Mouse (Mus musculus) layer of hippocampus, adult 9-10 months (tissue): ENCODE measurements around the gene Tcf7.

Experiments used
- DNase-seq: peaks from one replicate; pipeline ENCODE4 v3.0.0; 2022; ENCODE audit warnings: low spot score

Gene Tcf7

DNA sequence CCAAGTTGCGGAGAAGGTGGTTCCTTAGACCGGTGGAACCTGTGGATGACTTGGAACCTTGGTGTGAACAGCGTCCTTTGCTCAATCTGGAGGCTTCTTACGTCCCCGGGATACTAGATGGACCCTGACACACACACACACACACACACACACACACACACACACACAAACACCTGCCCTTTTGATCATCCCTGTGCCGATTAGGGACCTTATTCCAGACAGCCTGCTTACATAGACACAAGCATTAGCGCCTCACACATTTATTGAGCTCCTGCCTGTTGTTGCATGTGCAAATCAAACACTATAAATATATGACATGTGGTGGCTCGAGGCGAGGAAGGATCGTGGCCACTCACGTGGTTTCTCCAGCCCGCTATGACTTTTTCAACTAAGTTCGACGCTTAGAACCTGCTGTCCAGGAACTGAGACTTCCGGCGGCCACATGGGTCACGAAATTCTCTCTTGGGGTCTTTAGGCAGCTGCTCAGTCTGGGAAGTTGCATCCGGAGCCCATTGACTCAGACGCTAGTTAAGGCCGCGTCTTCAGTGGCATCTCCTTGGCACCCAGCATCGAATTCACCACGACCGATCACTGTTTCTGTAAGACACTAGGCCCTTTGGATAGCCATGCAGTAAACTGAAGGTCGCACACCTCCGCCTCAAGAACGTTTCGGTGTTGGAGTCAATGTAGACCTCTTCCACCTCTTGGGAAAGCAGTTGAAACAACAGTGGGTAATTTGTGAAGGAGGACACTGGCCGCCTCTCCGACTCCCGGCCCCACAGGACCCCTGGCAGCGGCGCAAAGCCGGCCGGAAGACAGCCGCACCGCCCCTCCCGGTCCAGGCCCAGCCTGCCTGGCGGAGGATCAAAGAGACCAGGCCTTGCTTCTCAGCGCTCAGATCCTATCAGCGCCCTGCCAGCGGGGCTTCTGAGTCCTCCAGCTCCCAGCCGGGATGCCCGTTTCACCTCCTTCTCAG, 1.1 kb upstream of the Tcf7 start:
- DNase-seq: no peak

DNA sequence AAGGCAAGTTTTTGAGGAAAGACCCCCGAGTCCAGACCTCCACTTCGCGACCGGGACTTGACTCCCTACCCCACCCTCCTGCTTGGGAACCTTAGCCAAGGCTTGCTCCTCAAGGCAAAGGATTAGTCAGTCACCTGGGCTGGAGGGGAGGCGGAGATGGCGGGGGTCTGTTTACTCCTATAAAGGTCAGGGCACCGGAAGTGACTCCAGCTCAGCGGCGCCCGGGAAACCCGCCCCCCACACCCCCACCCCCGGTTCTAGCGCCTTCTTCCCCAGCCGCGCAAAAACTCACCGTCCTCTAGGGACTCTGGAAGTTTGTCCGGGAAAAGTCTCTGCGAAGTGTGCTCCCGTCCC, 417 bp downstream of the Tcf7 start:
- DNase-seq: no peak

DNA sequence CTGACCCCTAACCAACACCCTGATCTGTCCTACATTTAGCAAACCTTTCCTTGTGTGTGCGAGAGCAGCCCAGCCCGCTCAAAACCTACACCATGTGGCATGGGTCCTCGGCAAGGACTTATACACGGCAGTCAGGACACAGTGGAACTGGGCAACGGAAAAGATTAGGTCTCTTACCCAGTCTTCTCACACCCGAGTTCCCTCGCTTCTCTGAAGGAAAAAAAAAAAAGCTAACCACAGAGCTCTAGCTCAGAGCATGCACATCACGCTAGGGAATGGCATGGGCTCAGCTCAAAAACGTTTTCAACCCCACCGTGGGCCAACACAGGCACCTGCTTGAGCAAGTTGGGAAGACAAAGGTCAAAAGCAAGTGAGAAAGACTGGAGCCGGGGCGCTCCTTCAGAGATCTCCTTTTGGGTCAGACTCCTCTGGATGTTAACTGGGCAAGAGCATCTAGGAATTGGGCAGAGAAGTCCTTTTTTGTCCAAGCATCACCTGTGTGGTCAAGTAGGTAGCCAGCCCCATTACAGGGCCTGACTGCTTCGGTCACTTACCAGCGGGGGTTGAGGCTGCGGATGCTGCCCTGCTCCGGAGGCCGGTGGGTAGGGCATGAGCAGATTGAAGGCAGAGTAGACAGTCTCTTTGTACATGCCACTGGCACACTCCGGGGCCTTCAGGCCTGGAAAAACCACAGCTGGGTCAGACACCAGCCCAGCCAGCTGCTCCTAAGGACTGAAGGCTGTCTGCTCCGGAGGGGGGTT, 1.1 kb downstream of the Tcf7 start:
- no peak for DNase-seq

DNA sequence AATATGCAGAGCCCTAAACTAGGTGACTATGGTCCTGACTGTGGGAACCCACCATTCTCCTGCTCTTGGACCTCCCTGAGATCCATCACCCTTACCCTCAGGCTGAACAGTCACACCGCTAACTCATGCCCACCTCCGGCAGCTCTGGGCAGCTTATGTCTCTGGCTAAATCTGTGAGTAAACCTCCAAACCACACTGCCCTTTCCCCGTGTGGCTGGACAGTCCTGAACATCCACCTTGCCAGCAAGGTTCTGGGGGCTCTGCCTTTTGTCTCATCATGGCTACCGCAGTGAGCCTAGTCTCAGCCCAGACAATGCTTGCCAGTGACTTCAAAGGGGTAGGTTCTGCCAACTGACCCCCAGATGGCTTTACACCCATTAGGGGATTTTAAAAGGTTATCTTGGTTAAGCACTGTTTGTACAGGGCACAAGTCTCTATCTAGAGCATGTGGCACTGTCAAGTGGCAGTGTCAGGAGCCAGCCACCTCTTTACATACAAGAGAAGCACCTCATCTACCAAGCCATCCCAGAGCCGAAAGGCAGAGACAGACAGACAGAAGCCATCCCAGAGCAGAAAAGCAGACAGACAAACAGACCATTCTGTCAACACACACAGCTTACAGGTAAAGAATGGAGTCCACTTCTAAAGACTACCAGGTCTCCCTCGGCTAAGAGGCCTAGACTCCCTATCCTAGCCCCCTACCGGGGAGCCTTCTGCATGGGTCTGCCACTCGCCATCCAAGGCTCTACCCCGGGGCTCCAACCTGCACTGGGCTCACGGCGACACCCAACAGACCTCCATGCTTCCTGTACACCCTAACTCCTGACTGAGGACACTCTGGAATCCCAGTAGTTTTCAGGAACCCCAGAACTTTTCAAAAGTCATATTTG, 2.0 kb downstream of the Tcf7 start:
- DNase-seq: no peak

- no peak for DNase-seq
Measured at GRCm38 (mm10) chr11:52279611-52280145, 3.1 kb downstream of the Tcf7 start.

- no peak for DNase-seq
Measured at GRCm38 (mm10) chr11:52278991-52279390, 3.8 kb downstream of the Tcf7 start.

DNA sequence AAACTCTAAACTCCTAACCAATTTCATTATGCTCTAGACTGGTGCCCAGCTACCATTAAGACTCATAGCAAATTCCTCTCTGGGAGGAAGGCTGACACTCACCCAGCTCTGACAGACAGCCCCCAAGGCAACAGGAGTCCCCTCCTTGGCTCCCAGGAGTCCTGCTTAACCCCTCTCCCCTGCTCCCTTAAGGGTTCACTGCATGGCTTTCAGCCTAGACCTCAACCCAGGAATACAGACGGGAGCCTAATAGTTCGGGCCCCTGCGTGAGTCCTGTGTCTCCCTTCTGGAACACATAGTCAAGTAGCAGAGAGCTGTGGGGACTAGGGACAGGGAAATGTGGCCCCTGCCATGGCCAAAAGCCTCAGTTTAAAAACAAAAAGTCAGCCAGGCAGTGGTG, 4.7 kb downstream of the Tcf7 start:
- no peak for DNase-seq

DNA sequence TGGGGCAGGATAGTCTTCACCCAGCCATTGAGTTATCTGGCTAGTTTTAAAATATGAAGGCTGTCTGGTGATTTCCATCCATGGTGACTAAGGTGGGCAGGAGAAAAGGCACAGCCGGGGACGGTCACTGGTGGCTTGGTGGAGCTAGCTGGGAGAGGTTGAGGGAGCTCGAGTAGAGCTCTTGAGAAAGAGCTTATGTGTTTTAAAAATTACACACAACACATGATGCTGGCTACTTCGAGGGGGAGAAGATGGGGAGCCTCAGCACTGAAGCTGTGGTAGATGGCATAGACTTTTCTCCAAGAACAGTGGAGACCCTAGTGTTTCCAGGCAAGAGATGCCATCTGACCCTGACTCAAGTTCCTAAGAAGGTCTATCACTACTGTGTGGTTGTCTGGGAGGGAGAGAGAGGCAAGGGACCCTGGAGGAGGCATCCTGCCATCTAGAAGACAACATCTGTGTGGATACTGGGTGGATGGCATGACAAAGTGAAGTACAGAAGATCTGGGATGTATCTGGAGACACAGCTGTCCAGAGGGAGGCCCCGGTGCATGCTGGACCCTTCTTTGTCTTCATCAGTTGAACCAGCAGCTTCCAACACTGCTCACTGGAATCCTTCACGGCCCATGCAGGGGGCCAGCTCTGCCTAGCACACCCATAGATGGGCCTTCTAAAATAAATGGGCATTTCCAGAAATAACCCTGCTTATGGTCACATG, 5.2 kb downstream of the Tcf7 start:
- no peak for DNase-seq

DNA sequence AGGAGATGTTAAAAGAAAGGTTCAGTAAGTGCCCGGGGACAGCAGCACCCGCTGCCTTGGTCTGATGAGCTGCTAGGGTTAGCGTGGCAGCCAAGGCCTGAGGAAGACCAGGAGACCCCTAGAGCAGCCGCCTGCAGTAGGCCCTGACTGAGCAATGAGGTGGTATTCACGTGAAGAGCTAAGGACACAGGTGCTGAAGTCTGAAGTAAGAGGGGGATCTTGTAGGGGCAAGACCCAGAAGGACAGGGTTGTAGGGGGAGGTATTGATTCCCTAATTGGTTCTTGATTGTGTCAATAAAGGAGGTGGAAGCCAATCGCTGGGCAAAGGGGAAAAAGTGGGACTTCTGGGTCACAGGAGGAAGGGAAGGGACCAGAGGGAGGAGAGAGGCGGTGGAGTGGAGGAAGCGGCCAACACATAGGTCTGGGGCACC, 5.8 kb downstream of the Tcf7 start:
- no peak for DNase-seq

DNA sequence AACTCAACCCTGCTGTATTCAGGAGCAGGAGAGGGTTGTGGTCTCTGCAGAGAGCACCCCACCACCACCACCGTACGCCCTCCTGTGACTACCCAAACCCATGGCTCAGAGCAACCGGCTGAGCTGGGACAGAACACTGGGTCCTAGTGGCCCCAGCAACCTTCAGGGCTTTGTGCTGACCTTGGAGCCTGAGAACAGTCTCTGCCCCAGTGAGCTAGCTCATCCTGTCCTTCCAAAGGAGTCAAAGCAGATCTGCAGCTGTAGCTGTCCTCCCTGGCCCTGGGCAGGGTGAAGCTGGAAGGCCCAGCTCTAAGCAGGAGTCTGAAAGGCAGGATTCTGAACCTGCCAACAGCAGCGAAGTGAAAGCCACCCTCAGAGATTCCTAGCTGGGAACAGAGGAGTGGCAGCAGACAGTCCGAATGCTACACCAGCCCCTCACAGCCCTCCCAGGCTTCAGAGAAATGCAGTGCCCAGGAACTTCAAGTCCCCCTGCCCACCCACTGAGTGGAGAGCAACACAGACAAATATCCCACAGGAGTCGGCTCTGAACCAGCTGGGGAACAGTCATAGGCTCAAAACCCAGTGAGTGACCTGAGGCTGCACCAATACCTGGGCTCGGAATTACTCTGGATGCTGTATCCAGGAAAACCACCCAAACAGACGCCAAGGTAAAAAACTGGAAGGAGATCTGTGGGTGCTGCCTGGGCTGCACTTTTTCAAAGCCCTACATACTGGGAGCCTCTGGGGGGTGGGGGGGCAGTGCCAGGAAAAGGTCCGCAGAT, 6.8 kb downstream of the Tcf7 start:
- DNase-seq: no peak

GRCm38 (mm10) chr11:52275366-52275765, 7.4 kb downstream of the Tcf7 start:
- DNase-seq: no peak

GRCm38 (mm10) chr11:52274456-52275112, 8.2 kb downstream of the Tcf7 start:
- DNase-seq: no peak

DNA sequence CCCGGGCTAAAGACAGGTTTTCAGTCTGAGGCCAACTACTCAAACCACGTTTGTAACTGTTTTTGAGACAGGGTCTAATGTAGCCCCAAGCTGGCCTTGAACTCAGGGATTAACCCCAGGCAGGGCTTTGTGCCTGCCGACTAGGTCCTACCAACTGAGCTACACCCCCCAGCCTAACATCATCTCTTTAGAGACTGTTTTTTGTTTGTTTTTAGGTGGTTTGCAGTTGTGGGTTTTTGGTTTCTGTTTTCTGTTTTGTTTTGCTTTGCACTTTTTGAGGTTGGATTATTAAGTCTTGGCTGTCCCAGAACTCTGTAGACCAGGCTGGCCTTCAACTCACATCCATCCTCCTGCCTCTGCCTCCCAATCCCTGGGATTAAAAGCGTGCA, 8.9 kb downstream of the Tcf7 start:
- no peak for DNase-seq

GRCm38 (mm10) chr11:52273183-52273941, 9.5 kb downstream of the Tcf7 start:
- DNase-seq: no peak

DNA sequence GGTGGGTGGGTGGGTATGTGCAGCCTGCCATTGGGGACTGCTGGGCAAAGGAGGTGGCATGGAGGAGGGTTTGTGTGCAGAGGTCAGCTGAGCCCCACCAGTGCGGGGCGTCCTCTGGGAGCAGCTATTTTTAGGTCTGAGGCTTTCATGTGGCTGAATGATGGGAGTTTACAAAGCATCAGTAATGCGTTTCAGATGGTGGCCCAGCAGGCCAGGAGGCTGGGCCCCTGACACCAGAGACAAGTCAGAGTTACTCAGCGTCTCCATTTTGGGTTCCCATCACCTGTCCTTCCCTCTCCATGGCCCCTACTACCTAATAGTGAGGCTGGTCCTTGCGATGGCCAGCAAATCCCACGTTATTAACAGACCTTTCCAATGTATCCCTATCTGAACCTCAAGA, 10.2 kb downstream of the Tcf7 start:
- DNase-seq: no peak

DNA sequence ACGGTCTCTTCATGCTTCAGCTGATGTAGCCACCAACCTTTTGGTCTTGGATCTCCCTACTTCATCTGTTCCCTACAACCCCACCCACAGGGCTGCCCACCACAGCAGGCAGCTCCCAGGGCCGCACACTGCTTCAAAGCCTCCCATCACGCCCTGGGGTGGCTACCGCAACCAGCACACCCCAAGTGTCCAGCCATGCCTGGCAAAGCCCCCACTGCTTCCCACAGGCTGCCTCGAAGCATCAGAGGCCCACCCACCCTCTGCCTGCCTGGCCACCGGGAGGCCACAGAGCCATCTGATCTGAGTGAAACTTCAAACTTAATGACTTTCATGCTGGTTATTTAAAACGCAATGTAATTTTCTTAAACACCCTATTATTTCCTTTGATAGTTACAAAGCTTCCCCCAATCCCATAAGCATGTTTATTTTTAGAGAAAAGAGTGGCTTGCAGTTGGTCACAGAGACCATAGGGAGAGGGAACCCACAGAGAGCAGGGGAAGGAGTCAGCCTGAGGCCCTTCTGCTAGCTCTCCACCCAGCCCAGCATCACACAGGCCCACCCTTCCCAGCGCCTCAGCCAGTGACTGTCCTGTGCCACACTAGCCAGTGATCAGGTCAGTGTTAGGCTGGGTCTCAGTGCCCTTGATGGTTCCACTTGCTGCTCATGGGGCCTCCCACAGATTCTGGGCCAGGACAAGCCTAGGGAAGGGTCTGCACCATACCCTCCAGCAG, 10.9 kb downstream of the Tcf7 start:
- DNase-seq: no peak

DNA sequence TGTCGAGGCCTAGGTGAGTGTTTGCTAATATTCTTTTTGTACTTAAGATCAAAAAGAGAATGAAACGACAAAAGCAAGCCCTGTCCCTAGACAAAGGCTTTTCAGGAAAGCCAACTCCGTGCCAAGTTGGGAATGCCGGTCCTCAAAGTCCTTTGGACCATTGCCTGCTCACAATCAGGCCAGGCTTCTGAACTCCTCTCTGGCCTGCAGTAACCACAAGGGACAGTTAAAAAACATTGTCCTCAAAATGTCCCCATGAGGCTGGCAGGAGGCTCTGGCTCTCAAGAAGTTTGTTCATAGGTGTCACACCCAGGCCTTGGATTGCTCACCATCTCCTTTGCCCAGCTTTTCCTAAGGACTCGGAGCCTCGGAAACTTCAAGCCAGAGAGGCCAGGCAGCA, 13.0 kb downstream of the Tcf7 start:
- DNase-seq: no peak

DNA sequence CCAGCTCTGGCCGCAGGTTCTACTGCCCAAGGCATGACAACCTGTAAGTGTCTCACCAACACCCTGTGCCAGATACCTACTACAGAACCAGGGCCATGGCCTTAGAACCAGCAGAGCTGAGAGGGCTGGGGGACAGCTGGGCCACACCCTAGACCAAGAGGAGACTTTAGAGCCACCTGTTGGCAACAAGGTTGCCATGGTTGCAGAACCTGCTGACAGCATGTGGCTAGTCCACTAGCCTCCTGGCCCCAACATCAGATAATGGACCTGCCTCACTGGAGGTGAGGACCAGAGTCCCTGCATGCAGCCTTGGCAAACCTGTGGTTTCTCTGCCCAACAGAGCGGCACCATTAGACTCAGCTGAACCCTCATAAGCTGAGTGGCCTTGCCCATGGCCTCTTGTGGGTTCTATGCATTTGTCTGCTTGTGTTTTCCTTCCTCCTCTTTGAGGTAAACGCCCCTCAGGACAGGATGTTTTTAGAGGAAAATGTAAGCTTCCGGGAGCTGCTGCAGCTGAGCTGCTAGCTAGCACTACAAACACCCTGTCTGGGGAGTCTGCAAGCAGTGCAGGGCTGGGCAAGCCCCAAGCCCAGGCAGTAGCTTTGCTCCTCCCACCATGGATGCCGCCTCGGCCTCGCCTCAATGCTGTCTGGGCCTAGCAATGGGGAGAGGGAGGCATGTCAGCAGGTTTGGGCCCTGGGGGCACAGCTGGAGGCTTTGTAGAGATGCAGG, 14.5 kb downstream of the Tcf7 start:
- no peak for DNase-seq
